Mouse (Mus musculus) MEL (cell line): ENCODE results near the gene Abca15.

ENCODE experiments used
- CTCF ChIP-seq, 3 experiments: IDR thresholded peaks in 2 of 3; conservative IDR thresholded peaks in 1 of 3; 2 replicates each; pipeline ENCODE4 v1.5.1; 2011 to 2012; ENCODE audit warnings: low read length in 3 of 3, low read depth in 2 of 3, mild to moderate bottlenecking in 2 of 3, improper control_type of control experiment in 1 of 3, inconsistent platforms in 1 of 3, mixed read lengths in 1 of 3, moderate library complexity in 1 of 3; ENCODE audit not compliant: control insufficient read depth in 1 of 3, insufficient read depth in 1 of 3, poor library complexity in 1 of 3, severe bottlenecking in 1 of 3
- EP300 ChIP-seq, 2 experiments: IDR thresholded peaks; 2 replicates each; pipeline ENCODE4 v1.6.1; 2011; ENCODE audit warnings: improper control_type of control experiment in 2 of 2, low read length in 2 of 2, low read depth in 1 of 2, mild to moderate bottlenecking in 1 of 2
- GATA1 ChIP-seq: IDR thresholded peaks from 2 replicates; pipeline ENCODE4 v1.6.1; 2011; ENCODE audit warnings: low read depth, low read length, improper control_type of control experiment
- HCFC1 ChIP-seq: IDR thresholded peaks from 2 replicates; pipeline ENCODE4 v1.6.1; 2012; ENCODE audit warnings: low read depth, mild to moderate bottlenecking, inconsistent platforms, low read length, improper control_type of control experiment, moderate library complexity
- KAT2A ChIP-seq: conservative IDR thresholded peaks from 2 replicates; pipeline ENCODE4 v1.6.1; 2012; ENCODE audit warnings: low read depth, low read length, improper control_type of control experiment, inconsistent platforms
- POLR2A ChIP-seq, 2 experiments: IDR thresholded peaks; 2 replicates each; pipeline ENCODE4 v1.6.1; 2011 to 2012; ENCODE audit warnings: low read length in 2 of 2, mild to moderate bottlenecking in 2 of 2, control low read depth in 1 of 2, improper control_type of control experiment in 1 of 2, low read depth in 1 of 2, moderate library complexity in 1 of 2; ENCODE audit not compliant: control insufficient read depth in 1 of 2, insufficient read depth in 1 of 2, poor library complexity in 1 of 2
- RAD21 ChIP-seq: IDR thresholded peaks from 2 replicates; pipeline ENCODE4 v1.6.1; 2011; ENCODE audit warnings: mild to moderate bottlenecking, low read depth, low read length, improper control_type of control experiment
- TCF12 ChIP-seq: IDR thresholded peaks from 2 replicates; pipeline ENCODE4 v1.6.1; 2014; ENCODE audit warnings: low read depth, mild to moderate bottlenecking, inconsistent platforms, low read length, improper control_type of control experiment, moderate library complexity
- USF1 ChIP-seq: IDR thresholded peaks from 2 replicates; pipeline ENCODE4 v1.6.1; 2014; ENCODE audit warnings: low read depth, mild to moderate bottlenecking, inconsistent platforms, low read length, improper control_type of control experiment, moderate library complexity
- ZC3H11A ChIP-seq: IDR thresholded peaks from 2 replicates; pipeline ENCODE4 v1.6.1; 2012; ENCODE audit warnings: low read depth, mild to moderate bottlenecking, inconsistent platforms, low read length, improper control_type of control experiment
- ZKSCAN1 ChIP-seq: IDR thresholded peaks from 2 replicates; pipeline ENCODE4 v1.6.1; 2012; ENCODE audit warnings: low read depth, mild to moderate bottlenecking, inconsistent platforms, low read length, improper control_type of control experiment, moderate library complexity
- ZMIZ1 ChIP-seq: IDR thresholded peaks from 2 replicates; pipeline ENCODE4 v1.6.1; 2012; ENCODE audit warnings: low read depth, mild to moderate bottlenecking, inconsistent platforms, low read length, improper control_type of control experiment, moderate library complexity

DNA sequence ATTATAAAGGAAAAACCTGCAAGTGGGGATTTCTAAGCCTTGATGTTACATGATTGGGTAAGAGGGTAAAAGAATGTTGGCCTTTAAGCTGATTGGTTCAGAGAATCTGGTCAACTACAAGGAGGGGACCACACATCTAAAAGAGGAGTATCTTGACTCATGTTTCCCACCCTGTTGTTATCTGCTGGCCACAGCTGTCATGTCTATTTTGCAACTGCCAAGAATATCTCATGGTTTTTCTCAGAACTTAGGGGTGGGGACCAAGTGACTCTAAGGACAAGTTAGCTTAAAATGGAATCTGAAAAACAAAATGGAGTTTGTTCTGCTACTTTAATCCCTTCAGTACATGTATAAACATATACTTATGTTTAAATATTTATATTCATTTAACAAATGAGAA, 103.0 kb downstream of the Abca15 start:
- peak; percentile 92 for TF ChIP-seq TCF12
- TF ChIP-seq USF1, result no peak
- TF ChIP-seq POLR2A (IDR thresholded peaks at IDR 0.05; ENCODE audit: control insufficient read depth in 1 of 2, insufficient read depth in 1 of 2, low read depth in 1 of 2, low read length in 2 of 2, poor library complexity in 1 of 2), result no peak
- TF ChIP-seq EP300 (IDR thresholded peaks at IDR 0.05; ENCODE audit: low read depth in 1 of 2, low read length in 2 of 2), result peak; percentile 89 to 96
- TF ChIP-seq RAD21, result no peak
- 0 out of 2 replicates have a peak, but pooled peaks have one; percentile 15 for TF ChIP-seq HCFC1
- no peak for TF ChIP-seq CTCF (IDR thresholded peaks at IDR 0.05 in 2 of 3, conservative IDR thresholded peaks at IDR 0.05 in 1 of 3; ENCODE audit: control insufficient read depth in 1 of 3, insufficient read depth in 1 of 3, low read depth in 2 of 3, low read length in 3 of 3, poor library complexity in 1 of 3, severe bottlenecking in 1 of 3)
- TF ChIP-seq KAT2A, result no peak
- TF ChIP-seq GATA1, result peak; percentile 87
- TF ChIP-seq ZC3H11A, result 0 out of 2 replicates have a peak, but pooled peaks have one; percentile 9
- TF ChIP-seq ZMIZ1, result no peak
- TF ChIP-seq ZKSCAN1, result no peak
